Mouse (Mus musculus) neural tube, embryonic 12.5 days (tissue): Measurements from ENCODE around the gene Prpf38a. TPM values are rescaled to one million over a fixed set of nuclear protein-coding genes. Genes with fewer than 3 reads are reported as not detected.

ENCODE experiments used
- ATAC-seq: fragments of 200-750 bp; cut with Nextera tagmentation; 2 replicates; pipeline ENCODE4 v1.8.0; 2017; ENCODE audit warnings: low read depth, mild to moderate bottlenecking, moderate TSS enrichment, moderate library complexity; ENCODE audit not compliant: low FRiP score
- H3K27ac ChIP-seq: fragments of 300-500 bp; sonication (generic); 2 replicates; pipeline ENCODE4 v1.5.1; 2016
- H3K27me3 ChIP-seq: fragments of 300-500 bp; sonication (generic); replicated peaks from 2 replicates; pipeline ENCODE4 v1.6.1; 2016; ENCODE audit warnings: mild to moderate bottlenecking
- H3K36me3 ChIP-seq: fragments of 300-500 bp; sonication (generic); 2 replicates; pipeline ENCODE4 v1.6.1; 2016; ENCODE audit warnings: mild to moderate bottlenecking
- H3K4me1 ChIP-seq: fragments of 300-500 bp; sonication (generic); 2 replicates; pipeline ENCODE4 v1.6.1; 2016
- H3K4me2 ChIP-seq: fragments of 300-500 bp; sonication (generic); replicated peaks from 2 replicates; pipeline ENCODE4 v1.6.1; 2016; ENCODE audit warnings: mild to moderate bottlenecking
- H3K4me3 ChIP-seq: fragments of 300-500 bp; sonication (generic); 2 replicates; pipeline ENCODE4 v1.5.1; 2016
- H3K9ac ChIP-seq: fragments of 300-500 bp; sonication (generic); 2 replicates; pipeline ENCODE4 v1.6.1; 2016; ENCODE audit warnings: mild to moderate bottlenecking
- H3K9me3 ChIP-seq: fragments of 300-500 bp; sonication (generic); 2 replicates; pipeline ENCODE4 v1.6.1; 2016; ENCODE audit warnings: mild to moderate bottlenecking
- WGBS: fragments of 180-500 bp; shearing (Covaris S2); methylation state at CpG from one replicate; pipeline ENCODE4 v1.1.7; 2016; 5-methylcytosine and 5-hydroxymethylcytosine counted together
- polyA plus RNA-seq: library from polyadenylated mRNA; unstranded; fragments of >200 nt; fragmentation: Nextera tagmentation; extraction: Ambion mirVana; gene quantifications from 2 replicates; pipeline ENCODE4 v1.2.1, GENCODE M21; 2016

Prpf38a gene
- polyA plus RNA-seq: 91.9 and 99.4 TPM in 2 replicates

DNA sequence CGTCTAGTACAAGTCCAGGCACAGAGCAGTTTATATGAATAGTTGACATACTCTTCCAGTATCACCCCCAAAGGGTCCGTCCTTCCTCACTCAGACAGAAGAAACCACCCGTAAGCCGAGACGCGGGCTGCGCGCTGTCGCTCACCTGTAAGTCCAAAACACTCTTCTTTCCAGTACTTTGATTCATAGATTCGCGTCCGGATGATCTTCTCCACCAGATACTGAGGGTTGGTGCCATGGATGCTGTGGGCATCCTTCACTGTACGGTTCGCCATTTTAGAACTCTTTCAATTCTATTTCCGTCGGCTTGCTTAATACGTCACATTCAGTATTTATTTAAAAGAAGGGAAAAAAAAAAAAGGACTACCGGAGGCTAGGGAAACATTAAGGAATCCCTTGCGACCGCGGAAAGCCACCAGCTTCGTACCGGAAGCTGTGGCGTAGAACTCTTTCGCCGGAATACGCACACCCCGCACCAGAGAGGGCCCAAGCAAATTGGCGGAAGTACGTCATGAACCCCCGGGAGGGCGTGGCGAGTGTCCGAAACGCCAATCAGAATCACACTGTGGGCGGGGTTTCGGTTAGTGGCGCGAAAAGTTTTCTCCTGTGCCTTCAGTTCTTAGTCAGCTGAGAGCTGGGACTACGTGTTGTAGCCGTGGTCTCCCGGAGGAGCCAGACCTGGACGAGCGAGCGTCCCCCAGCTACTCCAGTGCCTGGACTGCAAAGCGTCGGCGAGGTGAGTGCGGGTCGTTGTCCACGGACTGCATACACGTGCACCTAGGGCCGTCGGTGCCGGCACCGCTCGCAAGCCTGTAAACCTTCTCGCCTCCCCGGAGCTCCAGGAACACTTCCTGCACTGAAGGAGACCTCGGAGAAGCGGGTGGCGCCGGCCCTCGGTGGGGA lies at the start of gene Prpf38a, which contains the start of gene Orc1:
TSS of gene Prpf38a (minus strand) at position 497 of the 903 bp plus-strand sequence.
TSS of gene Orc1 (plus strand) at position 584 of the 903 bp plus-strand sequence.
- H3K4me3 ChIP-seq: peak within 1 kb of the TSS; percentile 70
- peaks cover 24% of the 10 kb centered on the region for H3K4me1 ChIP-seq
- peak within 1 kb of the TSS; percentile 66 for H3K9ac ChIP-seq
- H3K4me2 ChIP-seq: peak within 1 kb of the TSS; percentile 91
- ATAC-seq: peak; percentile 97
- peaks cover 16% of the 10 kb centered on the region for H3K36me3 ChIP-seq
- H3K9me3 ChIP-seq: no peaks in the 10 kb centered on the region
- H3K27me3 ChIP-seq: no peaks in the 10 kb centered on the region
- peak within 1 kb of the TSS; percentile 33; the same call in 1 of the 2 replicates for H3K27ac ChIP-seq
- WGBS: under 1% methylated on average over 64 of the region's 64 CpGs

DNA sequence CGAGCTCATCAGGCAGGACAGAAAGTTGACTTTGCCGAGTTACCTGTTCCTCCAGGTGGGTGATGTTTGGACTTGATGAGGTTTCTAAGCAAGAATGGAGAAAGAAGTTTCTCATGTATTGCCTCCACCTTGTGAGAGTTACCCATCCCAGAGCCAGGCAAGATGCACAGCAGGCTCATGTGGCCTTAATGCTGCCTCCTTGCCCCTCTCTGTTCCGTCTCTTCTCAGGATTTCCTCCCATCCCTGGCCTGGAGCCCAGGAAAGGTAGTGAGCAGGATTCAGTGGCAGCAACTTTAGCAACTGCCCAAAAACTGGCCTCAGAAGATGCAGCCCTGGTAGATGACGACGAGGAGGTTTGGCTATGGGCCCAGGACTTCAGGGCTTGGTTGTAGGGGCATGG lies 47.9 kb upstream of the Prpf38a start:
- ATAC-seq: no peak
- H3K4me1 ChIP-seq: no peaks in the 10 kb centered on the region

DNA sequence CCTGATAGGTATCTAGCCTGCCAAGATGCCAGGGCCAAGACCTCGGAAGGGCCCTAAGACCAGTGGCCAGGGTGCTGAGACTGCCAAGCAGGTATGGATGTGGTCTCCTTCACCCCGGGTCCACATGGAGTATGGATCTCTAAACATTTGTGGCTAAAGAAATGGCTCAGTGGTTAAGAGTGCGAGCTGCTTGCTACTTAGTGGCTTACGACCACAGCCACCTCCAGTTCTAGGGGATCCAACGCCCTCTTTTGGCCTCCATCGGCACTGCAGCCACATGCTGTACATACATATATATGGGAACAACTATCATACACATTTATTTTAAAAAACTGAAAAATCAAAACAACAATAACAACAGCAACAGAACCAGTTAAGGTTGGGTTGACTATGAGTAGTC lies 42.4 kb upstream of the Prpf38a start:
- Histone ChIP-seq H3K4me3 (no peak overlapping the region), H3K9ac (no peak overlapping the region), H3K4me2 (0 out of 2 replicates have a peak overlapping the region, but pooled peaks have one; percentile 83), H3K27ac (no peak overlapping the region), H3K36me3 (peaks cover 26% of the 10 kb centered on the region), H3K27me3 (no peaks in the 10 kb centered on the region), H3K4me1 (peaks cover 17% of the 10 kb centered on the region), H3K9me3 (no peaks in the 10 kb centered on the region)
- WGBS: 92% methylated on average over 6 of the region's 6 CpGs
- ATAC-seq: no peak

More for the DNA sequence above, 47.9 kb upstream of the Prpf38a start:
- H3K9me3 ChIP-seq: no peaks in the 10 kb centered on the region
- no peak overlapping the region for H3K4me3 ChIP-seq
- H3K27ac ChIP-seq: no peak overlapping the region
- H3K4me2 ChIP-seq: no peak overlapping the region
- no peaks in the 10 kb centered on the region for H3K27me3 ChIP-seq
- H3K9ac ChIP-seq: no peak overlapping the region
- 94% methylated on average over 5 of the region's 5 CpGs for WGBS
- H3K36me3 ChIP-seq: peaks cover 76% of the 10 kb centered on the region

- peak overlapping the region; percentile 83 for H3K4me2 ChIP-seq
- WGBS: 23% methylated on average over 8 of the region's 8 CpGs
- peaks cover 17% of the 10 kb centered on the region for H3K4me1 ChIP-seq
- no peak for ATAC-seq
- H3K36me3 ChIP-seq: peaks cover 17% of the 10 kb centered on the region
- H3K4me3 ChIP-seq: peak overlapping the region; percentile 79
- H3K9me3 ChIP-seq: no peaks in the 10 kb centered on the region
- H3K9ac ChIP-seq: peak overlapping the region; percentile 88
- H3K27me3 ChIP-seq: no peaks in the 10 kb centered on the region
- H3K27ac ChIP-seq: no peak overlapping the region
Observed at GRCm38 (mm10) chr4:108620536-108620935, 41.4 kb upstream of the Prpf38a start.

DNA sequence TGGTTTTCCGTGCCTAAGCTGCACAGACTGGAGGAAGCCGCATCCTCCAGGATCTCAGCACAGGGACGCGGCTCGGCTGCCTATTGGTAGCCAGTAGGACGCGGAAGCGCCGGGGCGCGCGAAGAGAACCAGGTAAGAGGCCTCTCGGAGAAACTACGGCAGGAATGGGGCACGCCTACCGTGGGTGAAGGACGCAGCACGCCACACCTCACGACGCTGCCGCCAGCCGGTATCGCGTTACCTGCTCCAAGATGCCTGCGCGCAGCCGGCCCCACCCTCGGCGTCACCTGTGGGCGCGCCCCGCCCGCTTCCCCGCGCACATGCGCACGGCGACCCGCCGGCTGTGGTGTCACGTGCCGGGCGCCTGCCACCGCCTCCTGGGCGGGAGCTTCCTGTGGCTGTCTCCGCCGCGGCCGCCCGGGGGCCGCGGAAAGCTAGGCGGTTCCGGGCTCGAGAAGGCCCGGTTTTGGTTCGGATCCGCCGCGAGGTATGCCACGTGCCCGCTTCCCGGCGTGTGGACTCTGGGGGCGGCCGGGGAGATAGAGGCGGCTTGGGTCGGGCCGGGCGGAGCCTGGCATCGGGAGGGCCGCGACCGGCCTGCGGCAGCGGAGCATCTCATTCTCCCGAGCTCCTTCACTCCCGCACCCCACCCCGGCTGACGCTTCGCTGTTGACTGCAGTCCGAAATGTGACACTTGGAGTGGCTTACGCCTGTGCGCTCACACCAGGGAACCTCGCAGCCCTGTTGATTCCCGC lies 40.6 kb upstream of the Prpf38a start, which contains the start of gene Cc2d1b:
TSS of gene Cc2d1b (plus strand) at position 354 of the 755 bp plus-strand sequence.
- Histone ChIP-seq H3K9ac (peak within 1 kb of the TSS; percentile 88), H3K9me3 (no peaks in the 10 kb centered on the region), H3K27me3 (no peaks in the 10 kb centered on the region), H3K4me1 (peaks cover 17% of the 10 kb centered on the region), H3K4me2 (peak within 1 kb of the TSS; percentile 83), H3K27ac (peak within 1 kb of the TSS; percentile 57; the same call in 1 of the 2 replicates), H3K4me3 (peak within 1 kb of the TSS; percentile 79), H3K36me3 (peaks cover 10% of the 10 kb centered on the region)
- under 1% methylated on average over 86 of the region's 86 CpGs for WGBS
- ATAC-seq: peak; percentile 87

DNA sequence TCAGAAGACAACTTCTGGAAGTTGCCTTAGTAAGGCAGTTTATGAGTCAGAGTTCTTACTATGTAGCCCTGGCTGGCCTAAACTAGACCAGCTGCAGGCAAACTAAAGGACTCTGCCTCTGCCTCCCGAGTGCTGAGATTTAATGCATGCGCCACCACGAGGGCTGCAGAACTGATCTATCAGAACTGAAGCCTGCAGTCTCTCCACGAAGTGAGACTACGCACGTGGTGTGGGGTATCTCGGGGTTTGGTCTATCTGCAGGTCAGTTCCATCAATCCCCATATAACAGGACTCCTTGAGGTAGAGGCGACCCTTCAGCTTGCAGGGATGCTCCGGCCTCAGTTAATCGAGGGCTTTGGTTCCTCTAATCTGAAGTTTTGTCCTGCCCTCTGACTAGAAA lies 40.0 kb upstream of the Prpf38a start:
- Histone ChIP-seq H3K4me3 (peak overlapping the region; percentile 79), H3K36me3 (peaks cover 5% of the 10 kb centered on the region; the same call in 1 of the 2 replicates), H3K9me3 (no peaks in the 10 kb centered on the region), H3K9ac (peak overlapping the region; percentile 88), H3K27me3 (no peaks in the 10 kb centered on the region), H3K4me1 (peaks cover 17% of the 10 kb centered on the region), H3K4me2 (peak overlapping the region; percentile 83), H3K27ac (peak overlapping the region; percentile 57; the same call in 1 of the 2 replicates)
- peak; percentile 74 for ATAC-seq
- 2% methylated on average over 10 of the region's 10 CpGs for WGBS

DNA sequence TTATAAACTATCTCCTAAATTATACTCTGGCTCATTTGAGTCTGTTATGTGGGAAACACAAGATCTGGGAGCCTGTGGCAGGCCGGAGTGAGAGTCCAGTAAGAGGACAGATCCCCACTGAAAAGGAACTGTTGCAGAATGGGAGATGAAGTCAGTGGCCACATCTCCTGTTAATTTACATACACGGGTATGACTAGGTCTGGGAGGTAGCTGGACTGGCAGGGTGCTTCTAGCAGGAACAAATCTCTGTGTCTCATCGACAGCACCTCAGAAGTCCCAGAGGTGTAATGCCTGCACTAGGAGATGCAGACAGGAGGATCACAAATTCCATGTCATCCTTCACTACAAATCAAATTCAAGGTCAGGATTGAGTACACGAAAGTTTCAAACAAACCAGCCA lies 39.5 kb upstream of the Prpf38a start:
- ATAC-seq: no peak
- Histone ChIP-seq H3K27ac (no peak overlapping the region), H3K36me3 (no peaks in the 10 kb centered on the region), H3K4me2 (peak overlapping the region; percentile 83), H3K27me3 (no peaks in the 10 kb centered on the region), H3K4me3 (no peak overlapping the region), H3K4me1 (peaks cover 17% of the 10 kb centered on the region), H3K9me3 (no peaks in the 10 kb centered on the region), H3K9ac (peak overlapping the region; percentile 88)
- WGBS: 73% methylated on average over 4 of the region's 4 CpGs

DNA sequence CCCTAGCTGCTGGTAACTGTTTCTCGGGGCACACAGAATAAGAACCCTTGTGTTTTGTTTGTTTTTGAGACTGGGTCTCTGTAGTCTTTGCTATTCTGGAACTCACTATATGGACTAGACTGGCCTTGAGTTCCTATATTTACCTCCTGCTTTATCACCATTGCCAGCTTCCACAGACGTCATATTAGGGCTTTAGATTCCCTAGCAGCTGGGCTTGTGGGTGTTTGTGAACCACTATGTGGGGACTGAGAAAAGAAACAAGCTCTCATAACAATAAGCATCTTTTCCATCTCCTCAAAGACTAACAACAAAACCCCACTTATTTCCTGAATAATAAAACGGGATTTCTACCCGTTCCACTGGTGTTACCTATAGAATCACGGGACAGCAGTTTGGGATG lies 31.8 kb upstream of the Prpf38a start:
- H3K9me3 ChIP-seq: no peaks in the 10 kb centered on the region
- no peaks in the 10 kb centered on the region for H3K4me1 ChIP-seq
- 0 out of 2 replicates have a peak, but pooled peaks cover 6% of the 10 kb centered on the region for H3K36me3 ChIP-seq
- H3K27me3 ChIP-seq: no peaks in the 10 kb centered on the region
- no peak overlapping the region for H3K4me2 ChIP-seq
- 91% methylated on average over 5 of the region's 5 CpGs for WGBS
- H3K27ac ChIP-seq: no peak overlapping the region
- ATAC-seq: no peak
- no peak overlapping the region for H3K4me3 ChIP-seq
- no peak overlapping the region for H3K9ac ChIP-seq

DNA sequence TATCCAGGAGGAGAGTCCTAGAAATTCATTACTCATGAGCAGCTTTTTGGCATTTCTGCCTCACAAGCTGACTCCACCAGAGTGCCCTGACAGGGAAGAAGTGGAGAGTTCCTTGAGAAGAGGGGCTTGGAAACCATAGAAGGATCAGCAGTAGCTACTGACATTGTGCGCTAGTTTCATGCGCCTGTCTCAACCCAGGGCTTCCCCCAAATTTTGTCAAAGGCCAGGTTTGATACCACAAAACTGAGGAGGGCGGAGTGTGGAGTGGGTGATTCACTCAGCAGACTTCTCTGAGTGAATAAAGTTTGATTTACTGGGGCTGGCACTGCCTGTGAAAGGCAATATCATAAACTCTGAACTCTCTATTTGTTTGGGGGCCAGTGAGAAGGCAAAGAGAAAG lies 29.5 kb upstream of the Prpf38a start:
- Histone ChIP-seq H3K9ac (no peak overlapping the region), H3K4me1 (no peaks in the 10 kb centered on the region), H3K36me3 (peaks cover 27% of the 10 kb centered on the region), H3K9me3 (no peaks in the 10 kb centered on the region), H3K27ac (no peak overlapping the region), H3K27me3 (no peaks in the 10 kb centered on the region), H3K4me2 (no peak overlapping the region), H3K4me3 (no peak overlapping the region)
- no peak for ATAC-seq
- 93% methylated on average over 3 of the region's 3 CpGs for WGBS

- no peak overlapping the region for H3K4me2 ChIP-seq
- H3K36me3 ChIP-seq: peaks cover 46% of the 10 kb centered on the region
- no peak overlapping the region for H3K4me3 ChIP-seq
- no peak for ATAC-seq
- no peaks in the 10 kb centered on the region for H3K27me3 ChIP-seq
- H3K27ac ChIP-seq: no peak overlapping the region
- no peak overlapping the region for H3K9ac ChIP-seq
- no peaks in the 10 kb centered on the region for H3K4me1 ChIP-seq
- no peaks in the 10 kb centered on the region for H3K9me3 ChIP-seq
- 95% methylated on average over 7 of the region's 7 CpGs for WGBS
Observed at GRCm38 (mm10) chr4:108601870-108602269, 22.7 kb upstream of the Prpf38a start.

- Histone ChIP-seq H3K4me1 (no peaks in the 10 kb centered on the region), H3K9ac (no peak overlapping the region), H3K27ac (no peak overlapping the region), H3K4me2 (no peak overlapping the region), H3K36me3 (peaks cover 21% of the 10 kb centered on the region), H3K27me3 (no peaks in the 10 kb centered on the region), H3K4me3 (no peak overlapping the region), H3K9me3 (no peaks in the 10 kb centered on the region)
- no peak for ATAC-seq
- 91% methylated on average over 4 of the region's 4 CpGs for WGBS
Observed at GRCm38 (mm10) chr4:108598306-108598705, 19.2 kb upstream of the Prpf38a start.

DNA sequence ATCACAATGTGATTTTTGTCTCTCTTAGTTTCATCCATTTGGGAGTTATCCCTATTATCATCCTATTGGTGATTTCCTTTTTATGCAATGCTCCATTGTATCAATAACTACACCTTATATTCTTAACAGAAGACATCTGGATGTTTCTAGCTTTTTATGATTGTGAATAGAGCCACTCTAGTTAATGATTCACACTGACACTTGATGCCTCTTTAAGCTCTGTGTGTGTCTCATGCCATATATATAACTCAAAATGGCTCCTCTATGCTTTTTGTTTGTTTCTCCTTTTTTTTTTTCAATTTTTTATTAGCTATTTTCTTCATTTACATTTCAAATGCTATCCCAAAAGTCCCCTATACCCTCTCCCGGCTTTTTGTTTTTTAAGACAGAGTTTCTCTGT lies 16.6 kb upstream of the Prpf38a start:
- 91% methylated on average over 1 of the region's 1 CpGs for WGBS
- Histone ChIP-seq H3K4me3 (no peak overlapping the region), H3K4me1 (no peaks in the 10 kb centered on the region), H3K36me3 (peaks cover 16% of the 10 kb centered on the region), H3K27me3 (no peaks in the 10 kb centered on the region), H3K9ac (no peak overlapping the region), H3K9me3 (no peaks in the 10 kb centered on the region), H3K4me2 (no peak overlapping the region), H3K27ac (no peak overlapping the region)
- no peak for ATAC-seq
